Mouse (Mus musculus) natural killer cell, adult 2 months (primary cell): ENCODE data around the gene 4931406P16Rik.

ENCODE experiments used
- DNase-seq, 2 experiments: peaks; one replicate each; pipeline ENCODE4 v3.0.0; 2022; ENCODE audit warnings: low spot score in 2 of 2

4931406P16Rik gene

DNA sequence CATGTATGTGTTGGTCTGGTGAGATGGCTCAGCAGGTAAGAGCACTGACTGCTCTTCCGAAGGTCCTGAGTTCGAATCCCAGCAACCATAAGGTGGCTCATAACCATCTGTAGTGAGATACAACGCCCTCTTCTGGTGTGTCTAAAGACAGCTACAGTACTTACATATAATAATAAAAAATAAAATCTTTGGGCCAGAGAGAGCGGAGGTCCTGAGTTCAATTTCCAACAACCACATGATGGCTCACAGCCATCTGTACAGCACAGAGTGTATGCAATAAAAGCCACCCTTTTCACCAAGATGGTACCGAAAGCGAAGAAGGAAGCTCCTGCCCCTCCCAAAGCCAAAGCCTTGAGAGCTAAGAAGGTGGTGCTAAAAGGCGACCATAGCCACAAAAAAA, 62.6 kb downstream of the 4931406P16Rik start, which contains the start of gene Gm6096:
Gene Gm6096 (plus strand): TSS at position 301 of the 400 bp plus-strand sequence.
- DNase-seq = no peak

DNA sequence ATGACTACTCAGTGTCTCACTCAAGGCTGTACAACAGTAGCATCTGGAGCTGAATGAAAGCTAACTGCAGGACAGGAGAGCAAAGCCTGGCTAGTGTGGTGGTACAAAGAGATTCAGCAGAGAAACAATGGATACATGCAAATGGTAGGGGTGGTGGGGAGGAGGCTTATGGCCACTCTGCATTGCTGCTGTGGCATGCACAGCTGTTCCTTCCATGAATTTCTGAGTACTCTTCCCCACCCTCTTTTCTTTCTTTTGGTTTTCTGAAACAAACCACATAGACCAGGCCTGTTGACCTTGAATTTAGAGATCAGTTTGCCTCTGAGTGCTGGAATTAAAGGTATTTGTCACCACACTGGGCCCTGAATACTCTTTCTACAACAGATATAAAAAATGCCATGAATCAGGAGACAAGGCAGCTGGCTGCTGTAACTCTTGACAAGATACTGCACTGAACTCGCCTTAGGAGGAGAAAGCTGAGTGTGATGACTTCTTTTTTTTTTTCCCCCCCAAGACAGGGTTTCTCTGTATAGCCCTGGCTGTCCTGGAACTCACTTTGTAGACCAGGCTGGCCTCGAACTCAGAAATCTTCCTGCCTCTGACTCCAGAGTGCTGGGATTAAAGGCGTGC, 66.4 kb downstream of the 4931406P16Rik start:
- no peak for DNase-seq

DNA sequence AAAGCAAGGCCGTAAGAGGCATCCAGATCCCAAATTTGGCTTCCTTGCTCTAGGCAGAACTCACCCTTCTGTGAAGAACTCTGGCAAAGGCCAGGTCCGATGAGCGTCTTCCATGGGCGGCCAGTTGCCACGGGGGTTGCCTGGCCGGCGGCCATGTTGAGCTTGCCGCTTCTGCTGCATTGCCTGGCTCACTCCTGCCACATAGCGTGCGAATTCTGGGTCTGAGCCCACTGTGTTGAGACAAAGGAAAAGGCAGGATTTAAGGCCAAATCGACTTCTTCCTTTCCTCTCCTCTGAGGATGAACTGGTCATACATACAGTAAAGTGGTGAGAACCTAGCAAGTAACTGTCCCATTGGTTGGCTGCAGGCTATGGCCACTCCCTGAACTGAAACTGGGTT, 71.2 kb downstream of the 4931406P16Rik start:
- no peak for DNase-seq

DNA sequence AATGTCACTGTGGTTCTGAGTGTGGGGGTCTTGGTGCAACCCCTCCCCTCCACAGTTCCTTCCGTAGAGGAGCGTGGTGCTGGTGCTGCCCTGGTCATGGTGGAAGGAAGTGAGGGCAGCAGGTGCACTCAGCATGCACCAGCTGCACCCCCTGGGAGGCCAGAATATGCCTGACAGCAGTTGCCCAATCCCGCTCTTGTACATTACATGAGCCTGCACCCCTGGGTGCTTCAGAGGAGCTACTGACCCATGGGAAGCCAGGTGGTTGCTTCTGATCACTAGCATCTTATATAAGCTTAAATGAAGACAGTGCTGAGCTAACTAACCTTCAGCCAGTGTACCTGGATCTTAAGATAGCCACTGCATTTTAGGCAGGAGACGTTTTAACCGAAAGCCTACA, 75.3 kb downstream of the 4931406P16Rik start:
- DNase-seq = no peak

DNA sequence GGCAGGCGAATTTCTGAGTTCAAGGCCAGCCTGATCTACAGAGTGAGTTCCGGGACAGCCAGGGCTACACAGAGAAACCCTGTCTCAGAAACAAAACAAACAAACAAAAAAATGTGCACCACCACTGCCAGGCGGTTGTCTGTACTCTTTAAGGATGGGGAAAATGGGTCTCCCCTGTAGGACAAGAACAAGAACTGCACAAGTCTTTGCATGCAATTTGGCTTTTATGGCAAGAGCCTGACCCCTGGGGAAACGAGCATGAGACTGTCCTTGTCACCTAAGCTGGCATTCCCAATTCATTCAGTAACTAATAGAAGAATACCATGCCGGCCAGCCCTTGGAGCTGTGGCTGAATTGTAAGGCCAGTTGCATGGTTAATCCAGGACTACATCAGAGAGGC, 77.7 kb downstream of the 4931406P16Rik start:
- no peak for DNase-seq

DNA sequence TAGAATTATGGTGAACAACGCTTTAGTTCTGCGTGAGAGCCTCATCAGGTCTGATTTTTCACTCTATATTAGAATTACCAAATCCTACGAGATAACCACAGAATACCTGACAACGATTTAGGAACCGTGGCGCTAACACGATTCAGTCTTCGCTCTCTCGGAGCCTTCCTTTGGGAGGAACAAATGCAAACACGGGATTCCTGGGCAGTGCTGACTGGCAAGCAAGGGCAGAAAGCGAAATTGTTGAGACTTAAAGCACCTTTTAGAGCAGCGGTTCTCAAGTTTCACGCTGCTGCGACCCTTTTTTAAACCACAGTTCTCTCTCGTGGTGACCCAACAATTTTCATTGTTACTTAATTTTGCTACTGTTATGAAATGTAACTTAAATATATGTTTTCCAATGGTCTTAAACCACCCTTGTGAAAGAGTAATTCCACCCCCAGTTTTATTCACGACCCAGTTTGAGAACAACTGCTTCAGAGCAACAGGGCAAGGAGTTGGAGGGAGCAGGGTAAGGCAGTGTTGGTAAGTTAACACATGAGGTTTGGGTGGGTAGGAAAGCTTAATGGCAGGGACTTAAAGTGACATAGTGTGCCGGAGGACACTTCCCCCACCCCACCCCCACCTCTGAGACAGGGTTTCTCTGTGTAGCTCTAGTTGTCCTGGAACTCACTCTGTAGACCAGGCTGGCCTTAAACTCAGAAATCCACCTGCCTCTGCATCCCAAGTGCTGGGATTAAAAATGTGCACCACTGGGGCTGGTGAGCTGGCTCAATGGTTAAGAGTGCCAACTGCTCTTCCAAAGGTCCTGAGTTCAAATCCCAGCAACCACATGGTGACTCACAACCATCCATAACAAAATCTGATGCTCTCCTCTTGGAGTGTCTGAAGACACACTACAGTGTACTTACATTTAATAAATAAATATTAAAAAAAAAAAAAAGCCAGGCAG, 78.5 kb downstream of the 4931406P16Rik start:
- DNase-seq = no peak

DNA sequence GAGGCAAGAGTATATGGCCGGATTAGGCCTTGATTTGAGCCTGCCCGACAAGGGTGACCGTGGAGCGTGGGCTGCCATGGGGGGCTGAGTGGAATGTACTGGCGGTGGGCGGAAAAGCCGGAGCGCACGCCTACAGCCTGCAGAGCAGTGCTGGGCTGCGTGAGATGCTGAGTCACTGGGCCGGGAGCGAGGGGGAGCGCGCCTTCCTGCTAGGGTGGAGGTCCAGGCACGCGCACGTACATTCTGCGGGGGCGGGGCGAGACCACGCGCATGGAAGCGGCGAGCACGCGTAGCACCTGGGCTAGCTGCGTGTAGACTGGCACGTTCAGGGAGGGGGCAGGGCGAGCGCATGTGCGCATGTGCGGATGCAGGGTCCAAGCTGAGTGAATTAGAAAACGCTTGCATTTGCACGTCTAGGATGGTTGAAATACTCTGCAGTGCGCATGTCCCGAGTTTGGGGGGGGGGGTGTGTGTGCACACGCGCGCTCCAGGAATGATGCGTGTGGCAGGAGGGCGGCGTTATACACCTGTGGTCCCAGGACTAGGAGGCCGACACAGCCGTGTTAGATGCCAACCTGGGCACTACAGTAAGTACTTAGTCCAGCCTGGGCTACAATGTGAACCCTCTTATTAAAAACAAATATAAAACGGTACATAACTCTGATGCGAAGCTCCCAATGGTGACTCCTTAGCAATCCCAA, 79.3 kb downstream of the 4931406P16Rik start:
- peak; percentile 94 to 96 for DNase-seq

DNA sequence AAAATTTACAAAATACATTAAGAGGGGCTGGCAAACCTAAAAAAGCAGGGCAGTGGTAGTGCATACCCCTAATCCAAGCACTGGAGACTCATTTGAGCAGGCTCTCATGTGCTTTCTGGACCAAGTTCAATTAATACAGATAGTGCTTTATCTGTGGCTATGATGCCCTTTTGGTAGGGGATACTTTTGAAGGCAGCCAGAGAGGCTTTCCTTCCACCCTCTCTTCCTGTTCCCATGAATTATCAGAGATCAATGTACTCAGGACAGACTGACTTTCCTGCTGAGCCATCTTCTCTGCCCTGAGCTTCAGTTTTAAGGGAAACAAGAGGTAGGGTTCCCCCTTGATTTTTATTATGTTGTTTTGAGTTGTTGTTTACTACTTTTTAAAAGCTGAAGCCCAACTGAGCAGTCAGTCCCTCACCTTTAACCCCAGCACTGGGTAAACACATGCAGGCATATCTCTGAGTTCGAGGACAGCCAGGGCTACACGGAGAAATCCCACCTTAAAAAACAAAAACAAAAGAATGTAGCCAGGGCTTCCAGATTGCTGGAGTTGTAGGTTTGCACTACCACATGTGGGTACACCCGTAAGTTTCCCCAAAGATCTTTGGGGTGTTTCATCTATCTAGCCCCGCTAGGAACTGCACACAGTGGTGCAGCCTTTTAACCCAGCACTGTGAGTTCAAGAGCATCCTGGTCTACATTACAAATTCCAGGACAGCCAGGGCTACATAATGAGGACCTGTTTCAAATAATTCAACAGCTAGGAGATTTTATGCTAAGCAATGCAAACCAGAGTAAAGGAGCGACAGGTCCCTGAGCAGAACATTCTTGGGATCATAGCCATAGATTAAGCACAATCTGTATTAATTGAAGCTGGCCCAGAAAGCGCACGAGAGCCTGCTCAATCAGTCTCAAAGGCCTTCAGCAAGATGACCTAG, 80.3 kb downstream of the 4931406P16Rik start:
- DNase-seq = no peak

DNA sequence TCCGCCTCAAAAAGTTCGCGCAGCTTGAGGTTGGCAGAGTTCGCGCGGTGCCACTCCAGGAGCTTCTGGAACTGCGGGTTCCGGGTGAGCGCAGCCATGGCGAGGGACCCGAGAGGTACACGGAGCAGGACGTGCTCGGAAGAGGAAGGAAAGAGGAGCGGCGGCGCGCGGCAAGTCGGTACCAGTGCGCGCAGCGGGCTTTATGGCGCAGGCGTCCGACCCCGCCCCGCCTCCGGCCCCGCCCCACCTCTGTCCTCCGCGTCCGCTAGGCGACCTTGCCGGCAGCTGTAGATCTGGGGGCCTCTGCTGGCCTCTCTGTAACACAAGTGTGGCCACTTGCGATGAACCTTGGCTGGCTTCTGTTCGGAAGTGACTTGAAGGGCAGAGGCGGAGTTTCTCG, 83.2 kb downstream of the 4931406P16Rik start, which contains the start of gene Gpi1:
Gene Gpi1 (minus strand): TSS at position 221 of the 400 bp plus-strand sequence.
- DNase-seq = peak; percentile 69 to 71

DNA sequence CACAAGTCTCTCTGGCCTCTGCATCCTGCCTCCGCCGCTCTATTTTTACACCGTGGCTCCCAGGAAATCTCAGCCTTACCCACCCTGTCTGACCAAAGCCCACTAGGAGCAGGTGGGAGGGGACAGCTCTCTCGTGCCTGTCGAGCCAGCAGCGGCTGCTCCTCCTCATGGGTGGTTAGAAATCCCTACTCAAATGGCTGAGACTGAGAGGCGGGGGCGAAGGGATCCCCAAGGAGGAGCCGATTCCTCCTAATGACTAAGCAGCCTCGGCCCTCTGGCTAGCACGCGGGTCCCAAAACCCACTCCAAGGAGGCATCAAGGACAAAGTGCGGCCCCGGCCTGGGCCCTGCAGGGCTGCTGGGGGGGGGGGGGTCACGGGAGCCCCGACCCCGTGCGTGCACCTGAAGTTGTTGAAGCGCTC, 83.7 kb downstream of the 4931406P16Rik start:
- peak in 1 of 2 experiments; percentile 4 for DNase-seq

DNA sequence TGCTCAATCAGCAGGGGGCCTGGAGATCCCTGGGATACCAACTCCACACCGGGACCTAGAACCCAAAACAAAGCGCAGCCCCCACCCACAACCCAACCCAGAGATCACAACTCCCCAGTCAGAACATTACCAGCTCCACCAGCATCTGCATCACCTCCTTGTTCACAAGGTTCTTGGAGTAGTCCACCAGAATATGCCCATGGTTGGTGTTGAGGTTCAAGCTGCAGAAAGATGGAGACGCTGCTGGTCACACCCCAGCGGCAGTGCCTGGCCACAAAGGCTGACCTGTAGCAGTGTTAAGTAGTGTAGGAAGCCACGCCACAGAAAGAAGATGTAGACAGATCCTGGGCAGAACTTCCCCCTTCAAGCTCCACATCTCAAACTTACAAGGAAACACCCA, 84.2 kb downstream of the 4931406P16Rik start:
- DNase-seq = no peak

DNA sequence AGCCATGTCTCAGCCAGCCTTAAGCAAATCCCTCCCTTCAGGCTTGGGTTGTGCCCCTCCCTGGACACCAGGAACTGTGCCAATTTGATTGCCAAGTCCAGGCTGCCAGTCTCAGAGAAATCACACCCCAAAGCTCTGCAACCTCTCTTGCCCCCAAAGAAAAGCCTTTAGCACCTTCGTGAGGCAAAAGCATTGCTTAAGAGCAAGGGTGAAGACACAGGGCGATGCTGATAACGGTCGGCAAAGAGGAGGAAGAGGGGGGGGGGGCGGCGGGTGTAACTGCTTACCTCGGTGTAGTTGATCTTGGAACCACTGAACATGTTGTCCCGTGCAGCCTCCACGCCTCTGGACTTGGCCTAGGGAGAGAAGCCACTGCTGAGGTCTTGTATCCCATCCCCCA, 84.7 kb downstream of the 4931406P16Rik start:
- DNase-seq = no peak

DNA sequence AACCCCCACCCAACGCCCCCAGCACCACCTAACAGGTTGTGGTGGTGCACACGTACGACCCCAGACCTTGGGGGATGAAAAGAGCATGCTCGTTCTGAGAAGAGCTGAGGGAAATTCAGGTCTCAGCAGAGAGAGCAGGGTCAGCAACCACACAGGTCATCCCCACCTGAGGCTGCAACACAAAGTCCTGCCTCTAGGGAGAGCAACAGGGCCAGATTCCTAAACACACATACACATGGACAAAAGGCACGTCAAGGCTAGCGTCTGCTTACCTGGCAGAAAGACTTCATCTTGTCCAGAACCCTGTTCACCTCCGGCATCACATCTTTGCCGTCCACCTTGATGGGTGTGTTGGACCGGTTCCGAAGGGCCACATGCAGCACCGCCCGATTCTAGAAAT, 86.5 kb downstream of the 4931406P16Rik start:
- DNase-seq = no peak

DNA sequence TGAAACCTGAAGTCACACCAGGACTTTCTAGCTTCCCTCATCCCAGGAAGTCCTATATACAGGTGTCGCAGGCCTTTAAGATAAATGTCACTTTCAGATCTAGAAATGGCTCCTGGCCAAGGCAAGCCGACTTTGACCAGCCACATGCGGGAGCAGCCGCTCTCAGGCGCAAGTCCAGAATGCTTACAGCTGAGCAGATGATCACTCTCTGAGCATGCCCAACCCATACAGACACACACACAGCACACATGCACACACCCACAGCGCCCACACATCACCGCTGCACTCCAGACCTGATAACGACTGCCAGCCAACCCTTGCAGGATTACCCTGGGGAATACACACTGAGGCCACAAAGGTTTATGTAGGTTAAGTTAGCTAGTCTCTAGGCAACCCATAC, 87.3 kb downstream of the 4931406P16Rik start:
- no peak for DNase-seq

DNA sequence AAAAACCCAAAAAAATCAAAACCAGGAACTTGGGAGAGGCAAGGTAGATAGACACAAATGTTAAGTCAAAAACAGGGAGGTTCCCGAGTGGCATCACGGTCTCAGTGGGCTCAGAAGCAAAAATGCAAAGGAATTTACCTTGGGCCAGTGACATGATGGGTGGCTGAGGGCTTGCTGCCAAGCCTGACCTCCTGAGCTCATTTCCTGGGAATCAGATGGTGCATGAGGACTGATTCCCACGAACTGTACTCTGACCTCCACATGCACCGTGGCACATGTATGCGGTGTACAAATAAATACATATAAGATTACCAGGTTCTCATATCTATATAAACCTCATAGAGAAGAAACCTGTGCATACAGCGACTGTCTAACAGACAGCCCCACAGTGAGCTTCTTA, 89.0 kb downstream of the 4931406P16Rik start:
- DNase-seq = no peak

DNA sequence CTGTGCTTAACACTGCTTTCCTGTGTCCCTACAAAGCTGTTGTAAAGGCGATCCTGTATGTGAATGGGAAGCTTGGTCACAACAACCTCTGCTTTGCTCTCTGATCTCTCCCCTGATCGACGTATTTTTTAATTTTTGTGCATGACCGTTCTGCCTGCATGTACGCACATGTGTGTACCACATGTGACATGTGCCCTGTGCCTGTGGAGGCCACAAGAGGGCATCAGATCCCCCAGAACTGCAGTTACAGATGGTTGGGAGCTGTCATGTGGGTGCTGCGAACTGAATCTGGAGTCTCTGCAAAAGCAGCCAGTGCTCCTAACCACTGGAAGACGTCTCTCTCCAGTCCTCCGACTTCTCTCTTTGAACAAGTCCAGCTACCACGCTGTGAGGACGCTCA, 91.0 kb downstream of the 4931406P16Rik start:
- DNase-seq = no peak

DNA sequence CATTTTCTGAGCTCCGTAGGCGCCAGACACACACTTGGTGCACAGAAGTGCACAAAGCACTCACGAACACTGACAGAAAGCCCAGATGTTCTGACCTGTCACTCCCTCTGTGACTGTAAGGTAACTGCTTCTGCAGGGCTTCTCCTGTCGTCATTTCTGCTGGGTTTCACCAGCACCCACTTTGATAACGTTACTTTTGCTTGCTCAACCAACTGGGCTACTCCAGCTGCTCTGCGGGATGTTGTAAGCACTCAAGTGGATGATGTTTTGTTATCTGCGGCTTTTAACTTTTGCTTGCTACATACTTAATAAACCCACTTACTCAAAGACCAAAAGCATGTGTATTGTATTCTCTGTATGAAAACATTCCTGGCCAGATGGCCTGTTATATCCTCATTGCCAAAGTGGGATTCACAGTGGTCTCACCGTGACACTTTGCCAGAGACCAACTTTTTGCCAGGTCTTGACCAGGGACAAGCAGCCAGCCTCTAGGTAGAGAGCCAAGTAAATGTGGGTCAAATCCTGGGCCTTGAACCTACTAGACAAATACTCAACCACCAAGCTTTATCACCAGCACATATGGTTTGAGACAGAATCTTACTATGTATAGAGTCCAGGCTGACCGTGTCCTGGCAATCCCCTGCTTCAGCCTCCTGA, 91.6 kb downstream of the 4931406P16Rik start:
- no peak for DNase-seq

DNA sequence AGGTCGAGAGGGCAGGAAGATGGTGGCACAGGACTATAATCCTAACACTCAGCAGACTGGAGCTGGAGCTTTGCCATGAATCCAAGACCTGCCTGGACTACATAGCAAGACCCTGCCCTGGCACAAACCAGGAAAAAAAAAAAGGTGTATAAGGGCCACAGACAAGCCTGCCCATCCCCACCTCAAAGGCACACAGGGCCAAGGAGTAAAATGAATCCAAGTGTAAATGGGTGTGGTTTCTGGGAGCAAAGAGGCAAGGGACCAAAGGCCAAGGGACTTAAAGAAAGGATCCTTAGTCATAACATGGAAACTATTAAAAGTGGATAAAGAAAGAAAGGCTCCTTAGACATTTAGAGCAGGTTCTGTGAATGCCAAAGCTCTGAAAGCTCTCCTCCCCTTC, 94.9 kb downstream of the 4931406P16Rik start:
- no peak for DNase-seq

DNA sequence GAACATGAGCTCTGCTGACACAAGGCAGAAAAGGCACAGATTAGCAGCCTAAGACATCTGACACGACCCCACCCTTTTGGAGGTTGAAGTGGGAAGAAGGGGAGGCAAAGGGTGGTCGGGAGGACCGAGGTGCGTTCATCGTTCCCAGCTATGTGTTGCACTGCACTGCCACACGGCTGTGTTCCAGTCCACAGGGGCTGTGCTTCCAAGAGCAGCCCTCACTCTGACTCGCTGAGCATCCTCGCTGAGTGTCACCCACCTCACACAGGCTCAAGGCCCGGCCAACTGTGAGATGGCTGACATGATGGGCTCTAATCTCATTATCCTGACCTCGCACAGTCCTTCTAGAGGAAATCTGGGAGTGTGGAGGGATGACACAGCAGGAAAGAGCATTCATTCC, 96.9 kb downstream of the 4931406P16Rik start:
- DNase-seq = no peak

DNA sequence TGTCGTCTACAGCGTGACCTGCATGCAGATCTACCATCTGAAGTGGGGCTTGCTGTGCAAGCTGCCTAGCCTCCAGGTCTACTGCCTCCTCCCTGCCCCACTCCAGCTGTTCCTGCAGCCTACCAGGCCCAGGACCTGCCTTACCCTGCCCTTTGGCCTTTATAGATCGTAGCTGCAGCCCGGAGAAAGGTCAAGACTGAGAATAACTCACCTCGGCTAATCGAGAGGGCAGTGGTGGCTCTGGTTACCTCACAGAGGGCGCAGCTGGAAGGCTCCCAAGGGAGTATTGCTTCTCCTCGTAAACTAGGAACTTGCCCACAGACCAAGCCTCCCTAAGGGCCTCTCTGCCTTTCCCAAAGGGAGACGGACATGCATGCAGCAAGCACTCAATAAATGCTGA, 97.9 kb downstream of the 4931406P16Rik start:
- DNase-seq = no peak

DNA sequence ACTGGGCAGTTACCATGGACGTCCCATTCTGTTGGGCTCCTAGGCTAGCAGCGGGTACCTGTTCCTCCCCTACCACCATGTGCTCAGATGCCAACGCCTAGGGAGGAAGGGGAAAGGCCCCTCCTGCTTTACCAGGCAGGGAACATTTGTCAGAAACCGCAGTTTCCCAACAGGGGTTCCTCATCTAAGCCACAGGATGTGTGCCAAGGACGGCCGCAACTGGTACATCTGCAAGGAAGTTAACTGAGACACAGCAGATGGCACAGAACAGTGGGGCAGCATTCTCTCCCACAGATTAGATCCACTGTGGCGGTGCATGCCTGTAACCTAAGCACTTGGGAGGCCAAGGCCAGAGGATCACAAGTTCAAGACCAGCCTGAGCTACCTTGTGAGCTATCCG, 98.7 kb downstream of the 4931406P16Rik start:
- DNase-seq = no peak
